8 mouse cellular contexts compared by ENCODE assay signal in the genomic region with DNA sequence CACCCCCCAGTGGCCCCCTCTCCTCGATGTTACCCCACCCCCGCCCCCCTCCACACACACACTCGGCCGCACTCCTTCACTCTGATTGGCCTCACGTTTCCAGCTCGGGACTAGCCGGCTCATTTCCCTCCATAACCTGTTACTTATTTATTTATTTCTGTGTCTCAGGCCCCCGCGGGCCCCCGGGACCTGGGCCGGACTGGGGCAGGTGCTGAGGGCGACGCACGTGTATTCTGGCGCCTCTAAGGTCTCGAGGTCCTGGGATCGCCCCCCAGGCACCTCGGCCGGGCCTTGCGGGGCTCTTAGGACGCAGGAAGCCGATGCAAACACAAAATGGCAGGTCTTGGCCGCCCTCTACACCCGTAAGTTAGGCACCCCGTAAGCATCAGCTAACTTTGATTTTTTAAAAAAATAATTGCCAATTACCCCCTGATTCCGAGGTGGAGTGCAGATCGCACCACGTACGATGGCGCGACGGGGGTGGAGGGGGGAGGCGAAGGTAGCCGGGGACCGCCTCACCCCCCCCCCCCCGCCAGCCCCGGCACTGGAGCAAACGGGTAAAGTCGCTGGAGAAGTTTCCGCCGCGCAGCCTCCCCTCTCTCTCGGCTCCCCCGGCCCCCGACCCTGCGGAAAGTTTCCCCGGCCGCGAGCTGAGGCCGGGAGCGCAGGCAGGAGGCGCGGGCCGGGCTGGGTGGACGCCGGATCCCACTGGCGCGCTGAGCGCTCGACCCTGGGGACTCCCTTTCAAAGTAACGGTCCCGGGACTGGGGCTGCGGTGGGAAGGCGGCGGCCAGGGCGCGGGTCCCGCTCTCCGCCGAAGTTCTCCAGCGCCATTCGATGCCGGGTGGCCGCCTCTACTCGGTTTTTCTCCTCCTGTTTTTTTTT. TPM values are rescaled to one million over a fixed set of nuclear protein-coding genes. Genes with fewer than 3 reads are reported as not detected.
A peak's percentile ranks its signal among the peaks of the same experiment; 100 is the strongest.
DNase-seq lines count a peak whose midpoint lies in the region; ATAC-seq and TF ChIP-seq lines count a peak whose summit lies in the region.

No protein-coding gene starts in this region.

- peak overlapping the region; percentile 56 for H3K4me3 ChIP-seq in left cerebral cortex, adult 2 months
- peak overlapping the region; percentile 55 for H3K4me3 ChIP-seq in embryonic facial prominence, embryonic 15.5 days (replicated peaks)
- peak overlapping the region; percentile 65 for H3K4me3 ChIP-seq in hindbrain, embryonic 13.5 days
- H3K4me3 ChIP-seq in lung, postnatal 0 days (ENCODE audit: low read depth, low read length), result peak overlapping the region; percentile 51

- H3K4me1 ChIP-seq in embryonic facial prominence, embryonic 15.5 days, result peaks cover 46% of the 10 kb centered on the region
- H3K4me1 ChIP-seq in hindbrain, embryonic 13.5 days (replicated peaks), result peaks cover 40% of the 10 kb centered on the region
- peaks cover 9% of the 10 kb centered on the region; the same call in 1 of the 2 replicates for H3K4me1 ChIP-seq in lung, postnatal 0 days (ENCODE audit: insufficient read depth, low read depth, low read length)

- TF ChIP-seq EP300 in lung, postnatal 0 days (IDR thresholded peaks at IDR 0.05), result no peak

- no peaks in the 10 kb centered on the region for H3K36me3 ChIP-seq in embryonic facial prominence, embryonic 15.5 days
- no peaks in the 10 kb centered on the region for H3K36me3 ChIP-seq in hindbrain, embryonic 13.5 days
- H3K36me3 ChIP-seq in lung, postnatal 0 days (ENCODE audit: insufficient read depth, low read length), result no peaks in the 10 kb centered on the region

- under 1% methylated on average over 73 of the region's 75 CpGs for WGBS in embryonic facial prominence, embryonic 15.5 days
- under 1% methylated on average over 72 of the region's 75 CpGs for WGBS in hindbrain, embryonic 13.5 days
- WGBS in lung, postnatal 0 days, result under 1% methylated on average over 49 of the region's 75 CpGs

- peak overlapping the region; percentile 39 for H3K9ac ChIP-seq in embryonic facial prominence, embryonic 15.5 days
- peak overlapping the region; percentile 84 for H3K9ac ChIP-seq in hindbrain, embryonic 13.5 days
- H3K9ac ChIP-seq in lung, postnatal 0 days (replicated peaks; ENCODE audit: low read depth), result no peak overlapping the region

- TF ChIP-seq CTCF in left cerebral cortex, adult 2 months (IDR thresholded peaks at IDR 0.05), result no peak
- no peak for TF ChIP-seq CTCF in lung, postnatal 0 days (IDR thresholded peaks at IDR 0.05)

- peaks cover 85% of the 10 kb centered on the region for H3K27me3 ChIP-seq in embryonic facial prominence, embryonic 15.5 days
- H3K27me3 ChIP-seq in hindbrain, embryonic 13.5 days, result peaks cover 10% of the 10 kb centered on the region; the same call in 1 of the 2 replicates
- H3K27me3 ChIP-seq in lung, postnatal 0 days (replicated peaks; ENCODE audit: insufficient read depth, low read length), result peaks cover 68% of the 10 kb centered on the region

- no peaks in the 10 kb centered on the region for H3K9me3 ChIP-seq in embryonic facial prominence, embryonic 15.5 days (replicated peaks)
- H3K9me3 ChIP-seq in hindbrain, embryonic 13.5 days, result no peaks in the 10 kb centered on the region
- no peaks in the 10 kb centered on the region for H3K9me3 ChIP-seq in lung, postnatal 0 days (ENCODE audit: low read length)

- peak; percentile 13; the same call in 1 of the 2 replicates for ATAC-seq in embryonic facial prominence, embryonic 15.5 days (ENCODE audit: insufficient number of reproducible peaks, low FRiP score, low TSS enrichment, low read depth)
- ATAC-seq in hindbrain, embryonic 13.5 days (ENCODE audit: low FRiP score), result peak; percentile 27
- 0 out of 2 replicates have a peak, but pooled peaks have one; percentile 20 for ATAC-seq in lung, postnatal 0 days

- H3K27ac ChIP-seq in left cerebral cortex, adult 2 months, result peak overlapping the region; percentile 72
- no peak overlapping the region; the same call in 1 of the 2 replicates for H3K27ac ChIP-seq in embryonic facial prominence, embryonic 15.5 days (replicated peaks)
- peak overlapping the region; percentile 94 for H3K27ac ChIP-seq in hindbrain, embryonic 13.5 days
- H3K27ac ChIP-seq in lung, postnatal 0 days (ENCODE audit: low read length), result no peak overlapping the region

- DNase-seq in left cerebral cortex, adult 2 months (ENCODE audit: extremely low spot score in 1 of 2, low spot score in 2 of 2), result no peak
- DNase-seq in left cerebral cortex, adult 18-20 months (ENCODE audit: low spot score in 2 of 2), result no peak
- DNase-seq in adrenal gland, postnatal 14 days, result peak; percentile 70
- DNase-seq in lung, postnatal 0 days (ENCODE audit: low spot score), result no peak
- peak; percentile 35 for DNase-seq in testis, postnatal 14 days (ENCODE audit: low spot score)
- no peak for DNase-seq in layer of hippocampus, adult 11-12 months (ENCODE audit: low spot score)

- H3K4me2 ChIP-seq in embryonic facial prominence, embryonic 15.5 days (replicated peaks), result peak overlapping the region; percentile 98
- peak overlapping the region; percentile 92 for H3K4me2 ChIP-seq in hindbrain, embryonic 13.5 days
- H3K4me2 ChIP-seq in lung, postnatal 0 days (replicated peaks; ENCODE audit: low read depth, low read length), result peak overlapping the region; percentile 75

- intact Hi-C loops in left cerebral cortex, adult 2 months (cut with DNase I), result loop anchor here (5.0 to 10.0 kb wide), 2 partner anchors 144 to 207 kb away; no protein-coding TSS in a partner anchor

RNA-seq across cellular contexts. Expression of a gene that starts 1.7 kb away (rescaled TPM):
- total RNA-seq in left cerebral cortex, adult 2 months (2021), result 10 to 100 TPM; 35.1 to 43.5 TPM
- 10 to 100 TPM; 35.1 to 40.3 TPM for total RNA-seq in left cerebral cortex, adult 18-20 months (2021)
- total RNA-seq in adrenal gland, postnatal 14 days (2021), result 6.3 and 6.8 TPM in 2 replicates
- polyA plus RNA-seq in embryonic facial prominence, embryonic 15.5 days (2015; fragmentation: Nextera tagmentation; extraction: Ambion mirVana), result 6.6 and 8.2 TPM in 2 replicates
- polyA plus RNA-seq in hindbrain, embryonic 13.5 days (2015; fragmentation: Nextera tagmentation; extraction: Ambion mirVana), result 50.9 and 51.4 TPM in 2 replicates
- polyA plus RNA-seq in lung, postnatal 0 days (2015; fragmentation: Nextera tagmentation; extraction: Ambion mirVana), result 3.2 and 3.5 TPM in 2 replicates

Comparison
In these comparisons a context has a peak if more than half of its experiments do, and no peak if none do; other contexts are left out.
1. DNase-seq: peak in adrenal gland, postnatal 14 days (single experiment) and testis, postnatal 14 days (single experiment); none in left cerebral cortex, adult 2 months (0 of 2), left cerebral cortex, adult 18-20 months (0 of 2), lung, postnatal 0 days (single experiment) and layer of hippocampus, adult 11-12 months (single experiment).
2. H3K27ac ChIP-seq: peak in left cerebral cortex, adult 2 months (single experiment) and hindbrain, embryonic 13.5 days (single experiment); none in embryonic facial prominence, embryonic 15.5 days (single experiment) and lung, postnatal 0 days (single experiment).
3. Peak in every context shown above with its lines, with median percentiles within 50 percentile points of each other: H3K4me3 ChIP-seq, ATAC-seq and H3K4me2 ChIP-seq.